Mouse (Mus musculus) layer of hippocampus, adult 18-20 months (tissue): ENCODE results near the gene Ptpn21. TPM values are rescaled to one million over a fixed set of nuclear protein-coding genes. Genes with fewer than 3 reads are reported as not detected.

Source experiments
- DNase-seq, 2 experiments: peaks; one replicate each; pipeline ENCODE4 v3.0.0; 2022; ENCODE audit warnings: low spot score in 2 of 2
- total RNA-seq, 2 experiments: library from RNA; stranded (reverse); gene quantifications; 2 replicates each; pipeline ENCODE4 v1.2.3; 2021

The Ptpn21 gene
- total RNA-seq, 2 experiments from 2014 or later = 6.8 to 7.1 TPM

DNA sequence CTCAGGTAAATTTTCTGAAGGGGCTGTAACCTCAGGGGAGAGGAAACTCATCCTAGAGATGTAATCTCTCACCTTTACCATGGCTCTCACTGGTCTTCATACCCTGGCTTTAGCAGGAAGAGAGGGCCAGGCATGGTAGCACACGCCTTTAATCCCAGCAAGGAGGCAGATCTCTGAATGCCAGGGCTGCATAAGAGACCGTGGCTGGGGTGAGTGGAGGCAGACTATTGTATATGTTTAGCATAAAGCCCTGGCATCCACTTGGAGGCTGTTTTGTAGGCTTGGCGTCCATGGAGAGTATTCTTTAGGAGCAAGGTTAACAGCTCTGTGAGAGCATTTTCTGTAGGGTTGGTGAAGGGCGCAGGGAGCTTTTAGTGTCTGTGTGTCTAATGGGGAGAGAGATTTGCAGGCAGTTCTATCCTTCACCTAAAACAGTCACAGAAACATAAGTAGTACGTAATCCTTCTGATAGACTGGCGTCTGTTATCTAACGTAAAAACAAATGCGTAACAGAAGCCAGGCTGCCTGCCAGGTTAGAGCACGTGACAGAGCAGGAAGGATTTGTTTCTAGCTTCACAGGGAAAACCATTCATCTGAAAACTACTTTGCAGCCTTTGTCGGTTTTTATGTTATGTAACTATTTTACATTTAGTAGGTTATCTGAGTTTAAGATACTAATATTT is 68.9 kb downstream of the Ptpn21 start:
- peak; percentile 80 to 93 for DNase-seq

DNA sequence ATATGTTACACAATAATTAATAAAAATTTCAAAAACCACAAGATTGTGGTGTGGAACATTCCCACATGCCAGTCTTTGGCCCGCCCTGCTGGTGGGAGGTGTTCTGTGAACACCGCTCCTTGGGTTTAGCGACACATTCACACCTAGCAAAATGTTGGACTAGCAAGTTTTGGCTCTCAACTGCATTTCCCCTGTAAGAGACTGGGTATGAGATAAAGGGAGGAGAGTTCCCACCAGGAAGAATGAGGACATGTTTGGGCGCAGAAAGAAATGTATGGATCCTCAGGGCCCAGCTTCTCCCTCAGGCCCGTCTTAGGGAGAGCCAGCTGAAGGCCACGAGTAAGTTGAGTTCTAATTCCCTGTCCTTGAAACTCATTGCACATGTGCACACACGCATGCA is 74.6 kb downstream of the Ptpn21 start:
- DNase-seq = no peak

DNA sequence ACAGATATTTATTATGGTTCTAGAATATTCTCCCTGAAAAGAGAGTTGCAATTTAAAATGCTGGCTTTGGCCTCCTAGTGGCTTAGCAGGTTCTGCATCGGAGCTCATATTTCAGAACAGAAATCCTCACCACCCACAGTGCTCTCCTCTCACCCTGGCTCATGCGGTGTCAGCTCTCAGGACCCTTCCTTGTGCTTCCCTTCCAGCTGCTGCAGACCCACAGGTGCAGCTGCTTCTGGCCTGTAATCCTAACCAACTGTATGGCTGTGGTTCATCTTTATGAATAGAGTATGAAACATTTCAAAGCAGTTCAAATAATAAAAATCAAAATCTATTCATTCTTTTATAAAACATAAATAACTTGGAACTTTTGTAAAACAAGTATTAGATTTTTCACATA is 80.3 kb downstream of the Ptpn21 start:
- no peak for DNase-seq

DNA sequence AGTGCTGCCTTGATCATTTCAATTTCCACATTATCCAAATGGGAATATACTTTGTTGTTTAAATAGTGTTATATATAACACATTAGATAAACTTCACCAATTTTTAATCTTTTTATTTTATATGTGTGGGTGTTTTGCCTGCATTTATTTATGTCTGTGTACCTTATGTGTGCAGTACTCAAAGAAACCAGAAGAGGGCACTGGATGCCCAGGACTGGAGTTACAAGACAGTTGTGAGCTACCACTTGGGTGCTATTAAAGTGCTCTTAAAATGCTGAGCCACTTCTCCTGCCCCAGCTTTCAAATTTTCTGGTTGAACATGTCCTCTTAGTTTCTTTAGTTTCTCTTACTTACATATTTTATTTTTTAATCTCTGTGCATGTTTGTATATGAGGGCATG is 92.4 kb downstream of the Ptpn21 start:
- DNase-seq = no peak

DNA sequence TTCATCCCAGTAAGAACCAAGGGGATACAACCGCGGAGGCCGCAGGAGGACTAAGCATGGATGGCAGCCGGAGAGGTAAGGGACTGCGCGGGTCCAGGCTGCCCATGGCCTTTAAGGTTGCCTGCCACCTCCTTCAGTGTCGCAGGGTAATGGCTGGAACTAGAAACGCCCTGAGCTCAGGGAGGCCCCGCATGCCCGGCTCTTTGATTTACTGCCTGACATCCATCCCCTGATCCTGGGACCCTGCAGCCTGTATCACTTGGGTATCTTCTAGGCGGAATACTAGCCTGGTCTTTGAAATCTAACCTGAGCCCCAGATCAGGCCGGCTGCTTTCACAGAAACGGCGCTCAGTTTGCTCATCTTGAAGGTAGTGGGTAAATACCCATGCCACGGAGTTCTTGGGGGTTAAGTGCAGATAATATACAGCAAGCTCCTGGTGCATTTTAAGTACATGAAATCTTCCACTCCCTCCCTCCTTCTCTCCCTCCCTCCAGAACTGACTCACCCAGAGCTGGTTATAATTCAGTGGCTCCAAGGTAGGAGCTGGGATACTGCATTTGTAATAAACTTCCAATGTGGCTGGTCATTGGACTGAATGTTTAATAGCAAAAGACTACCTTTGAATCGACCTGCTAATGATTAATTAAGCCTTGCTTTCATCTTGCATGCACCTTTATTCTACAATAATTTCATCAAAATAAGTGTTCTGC is 108.8 kb downstream of the Ptpn21 start:
- DNase-seq = no peak

DNA sequence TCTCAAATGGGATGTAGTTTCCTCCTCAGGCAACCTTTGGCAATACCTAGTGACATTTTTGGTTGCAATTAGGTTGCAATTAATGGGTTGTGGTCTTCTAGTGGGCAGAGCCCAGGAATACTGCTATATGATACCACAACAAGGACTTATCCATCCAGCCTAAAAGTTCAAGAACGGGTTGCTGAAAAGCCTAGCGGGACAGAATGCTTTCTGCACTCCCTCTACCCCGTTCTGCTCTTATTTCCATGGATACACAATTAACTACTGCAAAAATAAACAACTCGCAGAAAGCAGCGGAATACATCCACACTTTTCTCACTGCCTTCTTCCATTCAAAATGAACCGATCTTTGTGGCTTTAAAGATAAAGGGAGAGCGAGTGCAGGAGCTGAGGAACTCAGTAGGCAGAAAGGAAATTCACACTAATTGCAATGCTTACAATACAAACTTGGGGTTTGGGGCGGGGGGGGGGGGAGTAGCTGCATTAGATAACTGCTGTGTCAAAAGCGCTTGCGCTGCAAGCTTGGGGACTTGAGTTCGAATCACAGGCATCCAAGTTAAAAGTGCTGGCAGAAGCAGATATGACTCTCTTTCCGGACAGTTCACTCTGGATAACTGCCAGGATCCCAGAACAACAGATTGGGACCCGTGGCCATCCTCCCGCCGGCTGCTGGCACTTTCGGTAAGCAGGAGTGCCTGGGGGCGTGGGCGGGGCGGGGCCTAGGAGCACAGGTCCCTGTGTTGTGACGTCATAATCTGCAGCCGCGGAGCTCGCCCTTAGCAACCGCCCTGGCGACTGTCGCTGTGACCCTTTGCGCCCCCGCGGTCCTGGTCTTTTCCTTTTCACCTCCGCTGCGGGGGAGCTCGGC is 109.6 kb downstream of the Ptpn21 start, which contains the start of gene Spata7:
Spata7 (plus strand) TSS at position 766 of the 868 bp plus-strand sequence.
- peak; percentile 79 to 91 for DNase-seq

Other genes starting within 250 kb of the Ptpn21 start
- 10 to 100 TPM; 15.2 to 15.7 TPM for gene Kcnk10, start 159.1 kb downstream of the Ptpn21 start, total RNA-seq
- 10 to 100 TPM; 24.2 to 25.6 TPM for gene Spata7, start 109.2 kb downstream of the Ptpn21 start, total RNA-seq
- 10 to 100 TPM; 90.4 to 93.2 TPM for gene Zc3h14, start 9.6 kb upstream of the Ptpn21 start, total RNA-seq
- gene Eml5, start 164.1 kb upstream of the Ptpn21 start, total RNA-seq = 10 to 100 TPM; 65.7 to 66.3 TPM
- gene Ttc8, start 183.2 kb upstream of the Ptpn21 start, total RNA-seq = 10 to 100 TPM; 45.5 to 50.5 TPM